Mouse (Mus musculus) adrenal gland, adult (tissue): ENCODE data around the gene Ap4m1.
"Not testable (repeated sequence)": the region's sequence is repeated elsewhere in the genome, so short reads cannot be mapped to it uniquely, and the experiment has no call there.

Experiments used
- DNase-seq, 2 experiments: peaks; one replicate each; pipeline ENCODE4 v3.0.0; 2022 to 2023; ENCODE audit warnings: low spot score in 1 of 2; ENCODE audit not compliant: inconsistent age in 2 of 2

Ap4m1 gene

GRCm38 (mm10) chr5:138194755-138195345 is 23.0 kb downstream of the Ap4m1 start:
- peak in 1 of 2 experiments; percentile 62 for DNase-seq

GRCm38 (mm10) chr5:138195463-138195862 is 23.7 kb downstream of the Ap4m1 start:
- no peak for DNase-seq

- DNase-seq = peak; percentile 64 to 81
Observed at GRCm38 (mm10) chr5:138199576-138199975, 27.8 kb downstream of the Ap4m1 start.

- DNase-seq = no peak
Observed at GRCm38 (mm10) chr5:138202086-138202485, 30.3 kb downstream of the Ap4m1 start.

GRCm38 (mm10) chr5:138207253-138207652 is 35.5 kb downstream of the Ap4m1 start:
- peak in 1 of 2 experiments; percentile 67 for DNase-seq

GRCm38 (mm10) chr5:138207873-138208272 is 36.1 kb downstream of the Ap4m1 start:
- no peak for DNase-seq

- not testable (repeated sequence) for DNase-seq
Observed at GRCm38 (mm10) chr5:138216632-138217031, 44.8 kb downstream of the Ap4m1 start.

GRCm38 (mm10) chr5:138219864-138220263 is 48.1 kb downstream of the Ap4m1 start:
- DNase-seq = no peak

- DNase-seq = peak; percentile 84 to 96
Observed at GRCm38 (mm10) chr5:138222111-138222510, 50.3 kb downstream of the Ap4m1 start.

- DNase-seq = no peak
Observed at GRCm38 (mm10) chr5:138223287-138223686, 51.5 kb downstream of the Ap4m1 start.

GRCm38 (mm10) chr5:138225700-138226099 is 53.9 kb downstream of the Ap4m1 start, which contains the start of gene Nxpe5:
TSS of gene Nxpe5 (plus strand) at chr5:138225898.
- no peak for DNase-seq

GRCm38 (mm10) chr5:138226491-138226890 is 54.7 kb downstream of the Ap4m1 start:
- no peak for DNase-seq

- DNase-seq = no peak
Observed at GRCm38 (mm10) chr5:138227367-138227766, 55.6 kb downstream of the Ap4m1 start.

GRCm38 (mm10) chr5:138228026-138228425 is 56.2 kb downstream of the Ap4m1 start:
- peak; percentile 35 to 66 for DNase-seq

GRCm38 (mm10) chr5:138229511-138229910 is 57.7 kb downstream of the Ap4m1 start:
- DNase-seq = no peak
